Mouse (Mus musculus): ENCODE data around the gene Ap1s3.
"Not testable (repeated sequence)": the region's sequence is repeated elsewhere in the genome, so short reads cannot be mapped to it uniquely, and the experiment has no call there.

Ap1s3 gene

GRCm38 (mm10) chr1:79669419-79669974 is 2.3 kb downstream of the Ap1s3 start:
- no peak for DNase-seq (ENCODE audit: extremely low spot score)

- no peak for DNase-seq (ENCODE audit: extremely low spot score)
Measured at GRCm38 (mm10) chr1:79664911-79665310, 6.9 kb downstream of the Ap1s3 start.

- no peak for DNase-seq (ENCODE audit: extremely low spot score)
Measured at GRCm38 (mm10) chr1:79659598-79659997, 12.2 kb downstream of the Ap1s3 start.

DNA sequence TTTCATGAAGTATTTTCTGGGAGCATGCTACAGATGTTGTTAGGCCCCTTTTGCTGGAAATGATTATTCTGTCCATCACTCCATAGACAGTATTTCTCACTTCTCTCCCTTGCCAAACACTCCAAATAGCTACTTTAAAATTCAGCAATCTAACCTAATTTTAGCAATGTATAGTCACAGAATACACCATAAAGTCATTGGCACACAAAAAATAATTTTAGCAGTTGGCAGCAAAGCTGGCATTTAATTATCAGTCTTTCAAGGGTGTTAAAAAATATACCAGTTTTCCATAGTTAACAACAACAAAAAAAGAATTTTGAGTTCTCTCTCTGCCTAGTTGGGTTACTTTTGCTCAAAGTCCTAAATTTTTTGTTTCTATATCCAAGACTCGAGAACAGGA is 14.4 kb downstream of the Ap1s3 start:
- DNase-seq (ENCODE audit: extremely low spot score): no peak

GRCm38 (mm10) chr1:79655819-79656555 is 15.8 kb downstream of the Ap1s3 start:
- DNase-seq (ENCODE audit: extremely low spot score): no peak

DNA sequence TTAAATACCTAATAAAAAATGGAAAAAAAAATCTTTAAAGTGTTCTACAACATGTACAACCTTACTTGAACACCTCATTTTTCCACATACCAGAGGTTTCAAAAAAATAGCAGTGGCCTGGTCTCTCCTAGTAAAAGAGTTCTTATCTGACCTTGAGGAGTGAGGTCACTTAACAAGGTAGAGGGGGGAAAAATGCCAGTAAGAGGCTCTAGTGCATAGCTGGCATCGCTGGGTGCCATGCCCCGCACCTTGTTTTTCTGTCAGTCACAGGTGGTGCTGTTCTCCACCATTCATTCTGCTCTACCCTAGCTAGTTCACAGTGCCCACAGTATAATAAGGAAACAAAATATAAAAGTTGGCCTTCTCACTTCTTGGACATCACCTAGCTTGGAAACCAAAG is 16.8 kb downstream of the Ap1s3 start:
- DNase-seq (ENCODE audit: extremely low spot score): no peak

GRCm38 (mm10) chr1:79643411-79644110 is 28.2 kb downstream of the Ap1s3 start:
- no peak for DNase-seq (ENCODE audit: extremely low spot score)

DNA sequence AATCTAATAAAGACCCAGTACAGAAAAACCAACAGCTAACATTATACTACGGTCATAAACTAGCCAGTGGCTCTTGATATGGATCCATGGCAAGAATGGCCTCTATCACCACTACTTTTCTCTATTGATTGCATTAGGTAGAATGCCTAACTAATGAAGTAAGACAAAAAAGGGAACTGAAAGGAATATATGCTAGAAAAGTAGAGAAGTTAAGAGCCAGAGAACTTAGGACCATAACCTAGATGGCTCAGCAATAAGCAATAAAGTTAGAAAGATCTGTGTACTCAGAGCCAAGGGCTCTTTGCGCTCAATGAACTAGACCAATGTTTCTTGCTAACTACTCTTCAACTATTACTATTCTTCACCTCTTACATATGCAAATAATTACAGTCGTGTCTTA is 29.1 kb downstream of the Ap1s3 start:
- no peak for DNase-seq (ENCODE audit: extremely low spot score)

DNA sequence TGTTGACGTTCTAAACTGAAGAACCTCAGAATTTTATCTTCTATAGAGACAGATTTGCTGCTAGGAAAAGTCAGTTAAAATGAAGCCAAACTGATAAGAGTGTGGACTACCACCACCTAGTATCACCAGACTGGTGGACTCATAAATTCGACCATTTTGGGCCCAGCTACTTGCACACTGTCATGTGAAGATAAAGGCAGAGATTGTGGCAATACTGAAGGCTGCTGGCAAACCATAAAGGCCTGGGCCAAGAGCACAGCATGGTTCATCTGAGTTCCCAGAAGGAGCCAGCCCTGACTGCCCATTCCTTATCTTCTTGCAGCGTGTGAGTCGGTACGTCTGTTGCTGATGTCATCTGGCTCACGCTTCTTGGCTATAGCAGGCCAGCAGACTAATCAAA is 30.4 kb downstream of the Ap1s3 start:
- DNase-seq (ENCODE audit: extremely low spot score): no peak

DNA sequence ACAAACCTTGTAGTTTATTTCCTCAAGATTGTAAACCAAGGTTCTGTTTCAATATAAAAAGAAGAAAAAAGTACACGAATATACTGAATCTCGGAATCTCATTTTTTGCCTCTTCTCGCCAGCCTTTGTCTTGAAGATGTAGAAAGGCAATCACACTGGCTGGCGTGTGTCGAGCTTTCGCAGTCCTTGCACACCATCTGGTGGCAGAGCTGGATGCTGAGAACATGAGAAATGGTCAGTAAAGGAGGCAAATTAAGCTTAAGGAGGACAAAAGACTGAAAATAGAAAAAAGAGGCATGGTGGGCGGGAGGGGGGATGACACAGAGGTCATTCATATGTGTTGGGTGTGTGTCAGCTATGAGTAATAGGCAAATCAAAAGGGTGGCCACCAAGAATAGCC is 31.6 kb downstream of the Ap1s3 start:
- DNase-seq (ENCODE audit: extremely low spot score): peak; percentile 42

- no peak for DNase-seq (ENCODE audit: extremely low spot score)
Measured at GRCm38 (mm10) chr1:79639683-79640082, 32.1 kb downstream of the Ap1s3 start.

DNA sequence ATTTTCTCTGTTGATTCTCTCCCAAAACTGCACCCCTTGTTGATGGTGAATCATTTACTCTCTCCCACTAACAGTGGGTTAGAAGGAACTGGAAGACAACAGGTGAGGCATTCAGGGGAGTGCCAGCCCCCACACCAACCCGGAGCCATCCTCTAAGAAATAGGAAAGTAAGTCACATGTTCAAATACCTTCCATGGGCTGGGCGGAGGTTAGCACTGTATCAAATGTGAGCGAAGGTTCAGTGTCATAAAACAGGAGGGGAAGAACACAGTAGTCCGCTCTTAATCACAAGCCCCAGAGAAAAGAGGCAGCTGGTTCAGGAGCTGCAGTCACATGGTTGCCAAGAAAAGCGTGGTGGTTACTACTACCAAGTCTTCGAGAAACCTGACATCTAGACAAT is 32.7 kb downstream of the Ap1s3 start:
- no peak for DNase-seq (ENCODE audit: extremely low spot score)

DNA sequence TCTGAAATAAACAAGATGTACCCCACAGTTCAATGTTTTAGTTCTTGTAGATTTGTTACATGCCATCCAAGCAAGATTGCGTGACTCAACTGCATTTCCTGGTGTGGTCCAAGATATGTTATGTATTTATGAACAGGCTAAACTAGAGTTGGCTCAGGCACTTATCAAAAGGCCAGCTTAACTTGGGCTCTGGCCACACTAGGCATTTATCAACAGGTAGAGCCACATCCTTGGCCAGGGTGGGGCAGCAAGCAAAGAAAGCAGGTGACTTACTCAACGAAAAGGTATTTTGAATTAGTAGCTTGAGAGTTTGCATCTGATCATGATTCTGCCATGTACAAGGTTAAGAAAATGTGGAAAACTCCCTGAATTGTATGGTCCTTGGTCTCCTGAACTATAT is 34.0 kb downstream of the Ap1s3 start:
- DNase-seq (ENCODE audit: extremely low spot score): no peak

DNA sequence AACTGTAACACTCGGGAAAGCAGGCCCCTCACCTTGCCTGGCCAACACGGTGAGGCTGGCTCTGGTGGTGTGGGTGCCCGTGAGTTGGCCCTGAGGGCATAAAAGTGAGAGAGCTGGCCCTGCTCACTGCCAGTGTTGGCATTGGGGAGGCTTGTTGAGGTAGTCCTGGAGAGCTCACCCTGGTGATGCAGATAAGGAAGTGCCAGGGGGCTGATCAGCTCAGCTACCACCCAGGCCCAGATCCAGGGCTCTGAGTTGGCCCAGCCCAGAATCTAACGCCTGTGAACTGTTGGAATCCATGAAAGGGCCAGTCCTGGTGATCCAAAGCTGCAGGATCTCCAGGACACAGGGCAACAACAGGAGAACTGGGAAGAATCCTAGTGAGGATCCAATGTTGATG is 40.3 kb downstream of the Ap1s3 start:
- DNase-seq (ENCODE audit: extremely low spot score): no peak

DNA sequence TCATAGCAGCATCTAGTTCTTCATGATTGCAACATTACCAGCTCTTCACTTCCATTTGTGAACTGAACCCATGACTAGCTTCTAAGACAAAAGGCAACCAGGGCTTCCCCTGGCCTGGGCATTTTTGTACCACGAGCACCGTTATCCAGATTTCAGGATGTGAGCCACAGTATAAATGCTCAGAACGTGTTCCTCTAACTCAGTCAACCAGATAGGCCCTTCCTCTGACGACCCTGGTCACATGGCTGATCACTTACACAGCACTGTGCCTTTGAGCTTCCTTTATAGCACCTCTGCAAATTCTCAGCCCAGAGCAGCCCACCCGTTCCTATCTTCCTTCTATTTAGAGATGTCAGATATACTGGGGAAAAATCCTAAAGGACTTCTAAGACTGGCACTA is 42.0 kb downstream of the Ap1s3 start:
- no peak for DNase-seq (ENCODE audit: extremely low spot score)

- no peak for DNase-seq (ENCODE audit: extremely low spot score)
Measured at GRCm38 (mm10) chr1:79626140-79626539, 45.6 kb downstream of the Ap1s3 start.

- DNase-seq (ENCODE audit: extremely low spot score): no peak
Measured at GRCm38 (mm10) chr1:79619434-79619833, 52.3 kb downstream of the Ap1s3 start.

GRCm38 (mm10) chr1:79616492-79616891 is 55.3 kb downstream of the Ap1s3 start:
- no peak for DNase-seq (ENCODE audit: extremely low spot score)

DNA sequence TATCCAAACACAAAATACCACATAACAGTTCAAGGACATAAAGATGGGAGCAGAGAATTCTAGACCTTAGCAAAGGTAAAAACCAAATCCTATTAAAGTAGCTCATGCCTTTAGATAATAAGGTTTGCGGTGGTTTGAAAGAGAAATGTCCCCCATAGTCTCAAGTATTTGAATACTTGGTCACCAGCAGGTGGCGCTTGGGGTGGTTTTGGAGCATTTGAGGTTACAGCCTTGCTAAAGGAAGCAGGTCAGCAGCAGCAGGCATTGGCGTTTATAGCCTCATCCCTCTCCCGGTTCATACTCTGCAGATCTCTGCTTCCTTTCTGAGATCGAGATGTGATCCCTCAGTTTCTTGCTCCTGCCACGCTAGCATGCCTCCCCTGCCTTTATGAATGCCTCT is 57.3 kb downstream of the Ap1s3 start:
- no peak for DNase-seq (ENCODE audit: extremely low spot score)

DNA sequence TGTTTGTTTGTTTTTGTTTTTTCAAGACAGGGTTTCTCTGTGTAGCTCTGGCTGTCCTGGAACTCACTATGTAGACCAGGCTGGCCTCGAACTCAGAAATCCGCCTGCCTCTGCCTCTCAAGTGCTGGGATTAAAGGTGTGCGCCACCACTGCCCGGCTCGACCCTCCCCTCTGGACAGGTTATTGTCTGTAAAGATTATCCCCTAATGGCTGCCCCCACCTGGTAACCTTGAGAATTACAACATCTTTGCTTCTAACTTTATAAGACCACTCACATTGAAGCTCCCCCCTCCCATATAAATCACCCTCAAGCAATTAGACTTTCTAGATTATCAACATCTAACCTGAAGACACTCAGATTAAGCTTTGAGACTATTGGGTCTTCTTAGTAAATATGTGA is 60.5 kb downstream of the Ap1s3 start:
- not testable (repeated sequence) for DNase-seq (ENCODE audit: extremely low spot score)

DNA sequence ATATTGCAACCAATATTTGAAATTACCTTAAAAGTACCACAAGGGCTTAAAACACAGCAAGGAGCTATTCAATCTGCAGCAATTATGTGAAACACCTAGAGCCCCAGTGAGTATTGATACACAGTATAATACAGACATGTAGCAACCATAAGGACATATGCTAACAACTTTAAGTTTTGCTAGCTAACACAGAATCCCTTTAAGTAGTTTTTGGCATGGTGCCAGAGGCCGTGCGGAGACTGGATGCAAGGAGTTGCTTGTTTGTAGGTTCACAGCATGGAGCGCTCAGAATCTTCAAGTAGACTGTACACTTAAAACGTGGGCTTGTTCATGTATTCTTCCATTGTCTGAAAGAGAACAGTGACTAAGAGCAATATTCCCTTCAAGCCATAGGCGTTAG is 62.9 kb downstream of the Ap1s3 start:
- DNase-seq (ENCODE audit: extremely low spot score): not testable (repeated sequence)

- no peak for DNase-seq (ENCODE audit: extremely low spot score)
Measured at GRCm38 (mm10) chr1:79602500-79602899, 69.3 kb downstream of the Ap1s3 start.
